Mouse (Mus musculus): ENCODE measurements at regions not wholly inside any gene's neighbourhood (a gene's known extent, or its start where the extent isn't known, plus 50 kb on each side); places are given as distances from the start of the nearest gene placed in this dataset.
"Not testable (repeated sequence)": the region's sequence is repeated elsewhere in the genome, so short reads cannot be mapped to it uniquely, and the experiment has no call there.

- Histone ChIP-seq H3K27ac (no peak overlapping the region), H3K27me3 (no peaks in the 10 kb centered on the region), H3K36me3 (no peaks in the 10 kb centered on the region), H3K4me2 (replicated peaks) (no peak overlapping the region), H3K9me3 (replicated peaks) (no peaks in the 10 kb centered on the region), H3K4me1 (no peaks in the 10 kb centered on the region), H3K9ac (no peak overlapping the region), H3K4me3 (no peak overlapping the region)
- WGBS, result 74% methylated on average over 3 of the region's 3 CpGs
- ATAC-seq (ENCODE audit: low FRiP score), result no peak
These were observed 180.2 kb upstream of the Map1b start for GRCm38 (mm10) chr13:99696559-99696890.

DNA sequence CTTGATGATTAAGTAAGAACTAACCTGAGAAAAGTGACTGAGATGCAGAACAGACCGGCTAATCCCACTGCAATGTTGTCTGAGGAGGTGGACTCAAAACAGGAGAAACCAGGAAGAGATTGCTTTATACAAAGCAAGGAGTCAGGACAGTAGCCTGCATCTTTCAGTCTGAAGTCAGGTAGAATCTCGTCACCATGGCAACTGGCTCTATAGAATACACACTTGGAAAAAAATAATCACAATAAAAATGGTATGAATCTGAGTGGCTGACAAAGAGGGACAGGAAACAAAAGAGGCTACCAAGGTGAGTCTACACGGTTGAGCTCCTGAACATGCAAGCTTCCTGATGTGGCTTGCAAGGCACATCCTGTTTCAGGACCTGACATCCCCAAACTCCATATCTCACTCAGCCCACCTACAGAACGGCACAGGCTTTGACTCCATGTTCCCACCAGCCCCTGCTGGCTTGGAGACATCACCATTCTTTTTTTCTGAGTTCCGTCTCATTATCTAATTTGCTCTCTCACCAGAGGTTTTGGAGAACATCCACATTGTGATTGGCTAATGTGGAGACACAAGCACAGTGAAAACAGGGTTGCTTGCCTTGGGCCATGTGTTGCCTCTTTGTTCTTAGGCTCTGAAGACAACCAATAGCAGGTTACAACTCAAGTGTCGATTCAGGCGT is 179.7 kb upstream of the Map1b start:
- WGBS, result 70% methylated on average over 7 of the region's 7 CpGs
- no peak overlapping the region for H3K9ac ChIP-seq
- ATAC-seq (ENCODE audit: low FRiP score), result no peak
- H3K9me3 ChIP-seq (replicated peaks), result no peaks in the 10 kb centered on the region
- H3K4me3 ChIP-seq, result no peak overlapping the region
- H3K27me3 ChIP-seq, result no peaks in the 10 kb centered on the region
- H3K36me3 ChIP-seq, result no peaks in the 10 kb centered on the region
- no peak overlapping the region for H3K4me2 ChIP-seq (replicated peaks)
- no peak overlapping the region for H3K27ac ChIP-seq
- no peaks in the 10 kb centered on the region for H3K4me1 ChIP-seq

DNA sequence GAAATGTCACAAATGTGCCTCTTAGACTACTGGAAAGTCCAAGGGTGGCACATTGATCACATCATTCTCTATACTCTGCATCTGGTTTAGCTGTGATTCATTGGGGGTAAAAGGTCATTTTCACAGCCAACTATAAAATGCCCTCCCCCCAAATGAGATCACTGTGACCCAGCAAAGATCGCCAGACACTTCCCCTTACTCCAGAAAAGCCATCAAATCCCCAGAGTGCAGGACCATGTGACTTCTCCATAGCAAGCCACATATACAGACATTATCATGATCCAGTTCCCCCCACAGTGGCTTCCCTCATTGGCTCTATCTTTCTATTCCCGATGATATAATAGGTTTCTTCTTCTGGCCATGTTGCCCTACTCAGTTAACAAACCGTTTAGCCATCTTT is 163.6 kb upstream of the Map1b start:
- H3K4me1 ChIP-seq, result peaks cover 8% of the 10 kb centered on the region; the same call in 1 of the 2 replicates
- H3K27me3 ChIP-seq, result no peaks in the 10 kb centered on the region
- H3K36me3 ChIP-seq, result no peaks in the 10 kb centered on the region
- WGBS, result 89% methylated on average over 3 of the region's 3 CpGs
- H3K27ac ChIP-seq, result no peak overlapping the region
- no peaks in the 10 kb centered on the region for H3K9me3 ChIP-seq (replicated peaks)
- ATAC-seq (ENCODE audit: low FRiP score), result no peak
- no peak overlapping the region for H3K4me3 ChIP-seq
- no peak overlapping the region for H3K9ac ChIP-seq
- no peak overlapping the region for H3K4me2 ChIP-seq (replicated peaks)

- no peak for ATAC-seq (ENCODE audit: low FRiP score)
- WGBS, result 45% methylated on average over 2 of the region's 2 CpGs
These were observed 163.1 kb upstream of the Map1b start for GRCm38 (mm10) chr13:99679430-99679829.

GRCm38 (mm10) chr13:99676393-99676792 is 160.1 kb upstream of the Map1b start:
- Histone ChIP-seq H3K36me3 (no peaks in the 10 kb centered on the region), H3K27ac (no peak overlapping the region), H3K27me3 (no peaks in the 10 kb centered on the region), H3K9me3 (replicated peaks) (no peaks in the 10 kb centered on the region), H3K4me3 (no peak overlapping the region), H3K4me1 (peaks cover 8% of the 10 kb centered on the region; the same call in 1 of the 2 replicates), H3K9ac (no peak overlapping the region), H3K4me2 (replicated peaks) (no peak overlapping the region)
- WGBS, result 14% methylated on average over 1 of the region's 1 CpGs
- no peak for ATAC-seq (ENCODE audit: low FRiP score)

More at GRCm38 (mm10) chr13:99679430-99679829, 163.1 kb upstream of the Map1b start:
- Histone ChIP-seq H3K9ac (no peak overlapping the region), H3K4me2 (replicated peaks) (no peak overlapping the region), H3K27ac (no peak overlapping the region), H3K36me3 (no peaks in the 10 kb centered on the region), H3K9me3 (replicated peaks) (no peaks in the 10 kb centered on the region), H3K4me1 (peaks cover 8% of the 10 kb centered on the region; the same call in 1 of the 2 replicates), H3K27me3 (no peaks in the 10 kb centered on the region), H3K4me3 (no peak overlapping the region)

DNA sequence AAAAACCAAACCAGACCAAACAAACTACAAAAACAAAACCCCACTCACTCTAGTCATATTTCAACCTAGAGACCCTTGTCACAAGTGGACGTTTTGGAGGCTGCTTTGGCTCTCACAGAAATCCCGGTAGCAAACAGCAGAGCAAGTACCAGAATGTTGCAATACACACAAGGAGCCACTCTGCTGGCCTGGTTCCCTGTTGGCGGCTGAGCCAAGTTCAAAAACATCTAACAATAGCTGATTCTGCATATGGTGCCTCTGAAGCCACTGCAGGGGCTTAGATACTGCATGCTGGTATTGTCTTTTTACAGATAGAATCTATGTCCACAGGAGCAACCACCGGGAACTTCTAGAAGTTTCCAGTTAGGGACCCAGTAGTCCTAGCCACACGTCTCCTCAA is 159.6 kb upstream of the Map1b start:
- Histone ChIP-seq H3K36me3 (no peaks in the 10 kb centered on the region), H3K9me3 (replicated peaks) (no peaks in the 10 kb centered on the region), H3K27ac (no peak overlapping the region), H3K4me3 (no peak overlapping the region), H3K4me2 (replicated peaks) (no peak overlapping the region), H3K9ac (no peak overlapping the region), H3K27me3 (no peaks in the 10 kb centered on the region), H3K4me1 (peaks cover 11% of the 10 kb centered on the region; the same call in 1 of the 2 replicates)
- WGBS, result 70% methylated on average over 5 of the region's 5 CpGs
- ATAC-seq (ENCODE audit: low FRiP score), result no peak

DNA sequence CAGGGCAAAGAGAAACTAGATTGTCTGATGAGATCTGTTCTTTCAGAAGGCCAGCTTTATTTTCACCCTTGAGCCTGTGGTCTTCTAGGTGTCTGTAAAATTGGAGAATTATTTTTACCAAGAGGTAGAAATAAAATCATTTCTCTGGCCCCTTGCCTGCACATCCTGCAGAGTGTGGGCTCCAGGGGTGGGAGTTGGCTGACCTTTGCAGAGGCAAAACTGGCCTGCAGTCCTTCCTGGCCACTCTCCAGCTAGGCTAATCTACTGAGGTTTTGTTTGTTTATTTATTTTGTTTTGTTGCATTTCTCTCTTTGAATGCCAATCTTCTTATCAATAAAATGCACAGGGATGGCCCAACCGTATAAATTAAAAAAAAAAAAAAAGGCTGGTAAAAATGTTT is 156.4 kb upstream of the Map1b start:
- Histone ChIP-seq H3K36me3 (no peaks in the 10 kb centered on the region), H3K27me3 (no peaks in the 10 kb centered on the region), H3K27ac (no peak overlapping the region), H3K4me3 (no peak overlapping the region), H3K4me2 (replicated peaks) (no peak overlapping the region), H3K4me1 (peaks cover 9% of the 10 kb centered on the region; the same call in 1 of the 2 replicates), H3K9me3 (replicated peaks) (no peaks in the 10 kb centered on the region), H3K9ac (no peak overlapping the region)
- no peak for ATAC-seq (ENCODE audit: low FRiP score)
- 77% methylated on average over 1 of the region's 1 CpGs for WGBS

GRCm38 (mm10) chr13:99671747-99672146 is 155.4 kb upstream of the Map1b start:
- ATAC-seq (ENCODE audit: low FRiP score), result no peak
- H3K36me3 ChIP-seq, result no peaks in the 10 kb centered on the region
- H3K9ac ChIP-seq, result no peak overlapping the region
- H3K4me1 ChIP-seq, result peaks cover 9% of the 10 kb centered on the region; the same call in 1 of the 2 replicates
- H3K9me3 ChIP-seq (replicated peaks), result no peaks in the 10 kb centered on the region
- no peak overlapping the region for H3K27ac ChIP-seq
- WGBS, result 67% methylated on average over 10 of the region's 10 CpGs
- no peak overlapping the region for H3K4me3 ChIP-seq
- no peaks in the 10 kb centered on the region for H3K27me3 ChIP-seq
- H3K4me2 ChIP-seq (replicated peaks), result no peak overlapping the region

DNA sequence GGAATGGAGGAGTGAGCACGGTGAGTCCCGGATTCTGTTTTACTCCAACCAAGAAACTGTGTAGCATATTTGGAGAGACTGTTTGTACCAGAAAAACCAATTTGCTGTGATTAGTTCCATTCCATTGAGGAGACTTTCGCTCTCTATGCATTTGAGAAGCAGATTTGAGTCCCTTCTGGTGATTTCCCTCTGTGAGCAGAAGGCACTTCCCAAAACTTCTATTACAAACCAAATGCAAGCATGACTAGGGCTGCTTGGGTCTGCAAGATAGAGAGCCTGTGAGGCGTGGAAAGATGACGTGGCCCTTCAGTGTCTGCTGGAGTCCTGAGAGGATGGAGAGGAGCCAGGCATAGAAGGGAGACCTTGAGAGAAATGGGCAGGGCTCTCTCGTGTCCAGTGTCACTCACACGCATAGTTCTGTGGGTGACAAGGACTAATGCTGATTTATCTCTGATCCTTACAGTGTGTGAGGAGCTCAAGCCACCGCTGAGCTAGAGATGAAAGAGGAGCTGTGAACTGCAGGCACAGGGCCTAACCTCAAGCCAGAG is 153.7 kb upstream of the Map1b start:
- 84% methylated on average over 8 of the region's 8 CpGs for WGBS
- Histone ChIP-seq H3K27me3 (no peaks in the 10 kb centered on the region), H3K9ac (no peak overlapping the region), H3K4me1 (0 out of 2 replicates have a peak, but pooled peaks cover 3% of the 10 kb centered on the region), H3K4me2 (replicated peaks) (no peak overlapping the region), H3K27ac (no peak overlapping the region), H3K36me3 (no peaks in the 10 kb centered on the region), H3K9me3 (replicated peaks) (no peaks in the 10 kb centered on the region), H3K4me3 (no peak overlapping the region)
- ATAC-seq (ENCODE audit: low FRiP score), result no peak

- H3K27ac ChIP-seq, result no peak overlapping the region; the same call in 1 of the 2 replicates
- H3K4me3 ChIP-seq, result no peak overlapping the region
- no peaks in the 10 kb centered on the region for H3K36me3 ChIP-seq
- H3K4me2 ChIP-seq (replicated peaks), result no peak overlapping the region
- H3K4me1 ChIP-seq, result 0 out of 2 replicates have a peak, but pooled peaks cover 3% of the 10 kb centered on the region
- no peaks in the 10 kb centered on the region for H3K27me3 ChIP-seq
- WGBS, result 60% methylated on average over 8 of the region's 8 CpGs
- no peak for ATAC-seq (ENCODE audit: low FRiP score)
- H3K9ac ChIP-seq, result no peak overlapping the region
- no peaks in the 10 kb centered on the region for H3K9me3 ChIP-seq (replicated peaks)
These were observed 152.3 kb upstream of the Map1b start for GRCm38 (mm10) chr13:99668613-99669012.

DNA sequence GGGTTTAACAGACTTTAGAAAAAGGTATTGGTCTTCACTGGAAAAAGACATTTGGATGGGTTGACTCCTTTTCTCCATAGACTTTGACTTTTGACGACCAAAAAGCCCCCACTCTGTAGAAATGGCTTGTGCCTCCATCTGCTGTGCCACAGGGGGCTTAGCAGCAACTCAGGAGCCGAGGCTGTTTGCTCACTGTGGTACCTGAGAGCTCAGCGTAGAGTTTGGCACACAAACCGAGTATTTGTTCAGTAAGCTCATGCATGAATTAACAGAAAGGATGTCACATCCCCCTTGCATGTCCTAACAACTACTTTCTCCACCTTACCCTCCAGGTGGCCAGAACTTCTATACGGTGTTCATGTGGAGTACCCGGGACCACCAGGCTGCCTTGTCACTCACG is 149.7 kb upstream of the Map1b start:
- Histone ChIP-seq H3K27me3 (no peaks in the 10 kb centered on the region), H3K27ac (no peak overlapping the region), H3K4me1 (0 out of 2 replicates have a peak, but pooled peaks cover 2% of the 10 kb centered on the region), H3K4me3 (no peak overlapping the region), H3K36me3 (no peaks in the 10 kb centered on the region), H3K4me2 (replicated peaks) (no peak overlapping the region), H3K9ac (no peak overlapping the region), H3K9me3 (replicated peaks) (no peaks in the 10 kb centered on the region)
- ATAC-seq (ENCODE audit: low FRiP score), result no peak
- 75% methylated on average over 7 of the region's 7 CpGs for WGBS

DNA sequence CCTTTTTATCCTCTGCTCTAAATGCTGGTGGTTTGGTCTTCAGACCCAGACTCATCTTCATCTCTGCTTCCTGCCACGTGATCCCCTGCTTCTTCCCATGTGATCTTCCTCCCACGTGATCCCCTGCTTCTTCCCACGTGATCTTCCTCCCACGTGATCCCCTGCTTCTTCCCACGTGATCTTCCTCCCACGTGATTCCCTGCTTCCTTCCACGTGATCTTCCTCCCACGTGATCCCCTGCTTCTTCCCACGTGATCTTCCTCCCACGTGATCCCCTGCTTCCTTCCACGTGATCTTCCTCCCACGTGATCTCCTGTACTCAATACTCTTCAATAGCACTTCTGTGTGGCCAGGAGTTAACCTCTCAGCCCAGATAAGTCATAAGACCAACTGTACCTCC is 147.1 kb upstream of the Map1b start:
- not testable (repeated sequence) for H3K9me3 ChIP-seq (replicated peaks); ATAC-seq (ENCODE audit: low FRiP score)

DNA sequence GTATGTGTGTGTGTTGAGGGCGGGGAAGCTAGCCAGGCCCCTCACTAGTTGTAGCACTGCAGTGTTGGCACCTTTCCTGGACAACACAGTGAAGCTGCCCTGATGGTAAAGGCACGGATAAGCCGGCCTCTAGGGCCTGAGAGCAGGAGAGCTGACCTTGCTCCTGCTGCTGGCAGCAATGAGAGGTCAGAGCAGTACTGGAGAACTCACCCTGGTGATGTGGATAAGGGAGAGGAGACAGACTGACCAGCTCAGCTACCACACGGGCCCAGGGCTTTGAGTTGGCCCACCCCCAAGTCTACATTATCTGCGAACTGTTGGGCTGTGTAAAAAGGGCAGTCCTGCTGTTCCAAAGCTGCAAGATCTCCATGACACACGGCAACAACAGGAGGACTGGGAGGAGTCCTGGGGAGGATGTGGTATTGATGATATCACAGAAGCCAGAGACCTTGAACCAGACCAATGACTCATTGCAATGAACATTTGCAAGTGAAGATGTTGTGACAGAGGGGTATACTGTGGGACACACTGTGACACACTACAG is 131.4 kb upstream of the Map1b start:
- no peak for ATAC-seq (ENCODE audit: low FRiP score)

More for the DNA sequence above, 147.1 kb upstream of the Map1b start:
- not testable (repeated sequence) for H3K27me3 ChIP-seq; H3K27ac ChIP-seq; H3K4me1 ChIP-seq; H3K36me3 ChIP-seq; H3K4me3 ChIP-seq; H3K9ac ChIP-seq; H3K4me2 ChIP-seq (replicated peaks)
- WGBS, result 92% methylated on average over 12 of the region's 12 CpGs

More for the DNA sequence above, 131.4 kb upstream of the Map1b start:
- Histone ChIP-seq H3K4me1 (peaks cover 14% of the 10 kb centered on the region), H3K27ac (no peak overlapping the region), H3K9ac (no peak overlapping the region), H3K36me3 (no peaks in the 10 kb centered on the region), H3K4me2 (replicated peaks) (no peak overlapping the region), H3K27me3 (no peaks in the 10 kb centered on the region), H3K4me3 (no peak overlapping the region), H3K9me3 (replicated peaks) (no peaks in the 10 kb centered on the region)
- 77% methylated on average over 6 of the region's 6 CpGs for WGBS
